Mouse (Mus musculus): ENCODE data around the gene Ndn. TPM values are rescaled to one million over a fixed set of nuclear protein-coding genes. Genes with fewer than 3 reads are reported as not detected.
A peak's percentile ranks its signal among the peaks of the same experiment; 100 is the strongest.

The Ndn gene
- polyA plus RNA-seq (2012; rRNA removed) = 1.6 and 1.9 TPM in 2 replicates

GRCm38 (mm10) chr7:62346269-62346668 is at the start of gene Ndn:
Gene Ndn (plus strand): TSS chr7:62346569.
- Histone ChIP-seq H3K27me3 (ENCODE audit: control insufficient read depth, insufficient read depth, low read length) (no peaks in the 10 kb centered on the region), H3K4me3 (ENCODE audit: control insufficient read depth, insufficient read depth, low read length) (no peak within 1 kb of the TSS), H3K27ac (ENCODE audit: control insufficient read depth, insufficient read depth, low read length) (no peak within 1 kb of the TSS), H3K4me1 (replicated peaks; ENCODE audit: control insufficient read depth, insufficient read depth, low read length) (no peaks in the 10 kb centered on the region), H3K36me3 (ENCODE audit: control insufficient read depth, insufficient read depth, low read length) (no peaks in the 10 kb centered on the region)
- TF ChIP-seq CTCF (IDR thresholded peaks at IDR 0.05; ENCODE audit: borderline replicate concordance, control insufficient read depth, extremely low read depth, insufficient read depth, low read length, poor library complexity) (no peak), POLR2A (IDR thresholded peaks at IDR 0.05; ENCODE audit: control insufficient read depth, extremely low read depth, insufficient read depth, low read length, poor library complexity) (no peak)
- DNase-seq = no peak
- 63% methylated on average over 1 of the region's 1 CpGs for WGBS

GRCm38 (mm10) chr7:62302451-62302850 is 43.9 kb upstream of the Ndn start:
- no peak overlapping the region for H3K27ac ChIP-seq (ENCODE audit: control insufficient read depth, insufficient read depth, low read length)
- 97% methylated on average over 3 of the region's 3 CpGs for WGBS
- no peak overlapping the region for H3K4me3 ChIP-seq (ENCODE audit: control insufficient read depth, insufficient read depth, low read length)
- TF ChIP-seq POLR2A (IDR thresholded peaks at IDR 0.05; ENCODE audit: control insufficient read depth, extremely low read depth, insufficient read depth, low read length, poor library complexity) (no peak), CTCF (IDR thresholded peaks at IDR 0.05; ENCODE audit: borderline replicate concordance, control insufficient read depth, extremely low read depth, insufficient read depth, low read length, poor library complexity) (no peak)
- no peaks in the 10 kb centered on the region for H3K4me1 ChIP-seq (replicated peaks; ENCODE audit: control insufficient read depth, insufficient read depth, low read length)
- DNase-seq = no peak
- H3K27me3 ChIP-seq (ENCODE audit: control insufficient read depth, insufficient read depth, low read length) = no peaks in the 10 kb centered on the region
- H3K36me3 ChIP-seq (ENCODE audit: control insufficient read depth, insufficient read depth, low read length) = no peaks in the 10 kb centered on the region

GRCm38 (mm10) chr7:62306896-62307614 is 39.3 kb upstream of the Ndn start:
- H3K4me3 ChIP-seq (ENCODE audit: control insufficient read depth, insufficient read depth, low read length) = no peak overlapping the region
- no peaks in the 10 kb centered on the region for H3K4me1 ChIP-seq (replicated peaks; ENCODE audit: control insufficient read depth, insufficient read depth, low read length)
- DNase-seq = no peak
- TF ChIP-seq POLR2A (IDR thresholded peaks at IDR 0.05; ENCODE audit: control insufficient read depth, extremely low read depth, insufficient read depth, low read length, poor library complexity) (no peak), CTCF (IDR thresholded peaks at IDR 0.05; ENCODE audit: borderline replicate concordance, control insufficient read depth, extremely low read depth, insufficient read depth, low read length, poor library complexity) (no peak)
- no peaks in the 10 kb centered on the region for H3K27me3 ChIP-seq (ENCODE audit: control insufficient read depth, insufficient read depth, low read length)
- WGBS = 68% methylated on average over 6 of the region's 6 CpGs
- H3K36me3 ChIP-seq (ENCODE audit: control insufficient read depth, insufficient read depth, low read length) = no peaks in the 10 kb centered on the region
- no peak overlapping the region for H3K27ac ChIP-seq (ENCODE audit: control insufficient read depth, insufficient read depth, low read length)

- WGBS = 75% methylated on average over 5 of the region's 5 CpGs
- no peak overlapping the region for H3K4me3 ChIP-seq (ENCODE audit: control insufficient read depth, insufficient read depth, low read length)
- no peak overlapping the region for H3K27ac ChIP-seq (ENCODE audit: control insufficient read depth, insufficient read depth, low read length)
- TF ChIP-seq CTCF (IDR thresholded peaks at IDR 0.05; ENCODE audit: borderline replicate concordance, control insufficient read depth, extremely low read depth, insufficient read depth, low read length, poor library complexity) = no peak
- no peak for TF ChIP-seq POLR2A (IDR thresholded peaks at IDR 0.05; ENCODE audit: control insufficient read depth, extremely low read depth, insufficient read depth, low read length, poor library complexity)
- DNase-seq = no peak
- no peaks in the 10 kb centered on the region for H3K27me3 ChIP-seq (ENCODE audit: control insufficient read depth, insufficient read depth, low read length)
- H3K4me1 ChIP-seq (replicated peaks; ENCODE audit: control insufficient read depth, insufficient read depth, low read length) = no peaks in the 10 kb centered on the region
- no peaks in the 10 kb centered on the region for H3K36me3 ChIP-seq (ENCODE audit: control insufficient read depth, insufficient read depth, low read length)
Observed at GRCm38 (mm10) chr7:62316793-62317192, 29.6 kb upstream of the Ndn start.

- TF ChIP-seq POLR2A (IDR thresholded peaks at IDR 0.05; ENCODE audit: control insufficient read depth, extremely low read depth, insufficient read depth, low read length, poor library complexity) = no peak
- TF ChIP-seq CTCF (IDR thresholded peaks at IDR 0.05; ENCODE audit: borderline replicate concordance, control insufficient read depth, extremely low read depth, insufficient read depth, low read length, poor library complexity) = no peak
- H3K4me3 ChIP-seq (ENCODE audit: control insufficient read depth, insufficient read depth, low read length) = no peak overlapping the region
- H3K27ac ChIP-seq (ENCODE audit: control insufficient read depth, insufficient read depth, low read length) = no peak overlapping the region
- no peaks in the 10 kb centered on the region for H3K4me1 ChIP-seq (replicated peaks; ENCODE audit: control insufficient read depth, insufficient read depth, low read length)
- no peak for DNase-seq
- no peaks in the 10 kb centered on the region for H3K27me3 ChIP-seq (ENCODE audit: control insufficient read depth, insufficient read depth, low read length)
- H3K36me3 ChIP-seq (ENCODE audit: control insufficient read depth, insufficient read depth, low read length) = no peaks in the 10 kb centered on the region
- 30% methylated on average over 1 of the region's 1 CpGs for WGBS
Observed at GRCm38 (mm10) chr7:62345411-62345810, 958 bp upstream of the Ndn start.

GRCm38 (mm10) chr7:62348106-62348803 is 1.9 kb downstream of the Ndn start:
- H3K4me3 ChIP-seq (ENCODE audit: control insufficient read depth, insufficient read depth, low read length) = no peak overlapping the region
- WGBS = 28% methylated on average over 42 of the region's 42 CpGs
- H3K36me3 ChIP-seq (ENCODE audit: control insufficient read depth, insufficient read depth, low read length) = no peaks in the 10 kb centered on the region
- no peak for TF ChIP-seq CTCF (IDR thresholded peaks at IDR 0.05; ENCODE audit: borderline replicate concordance, control insufficient read depth, extremely low read depth, insufficient read depth, low read length, poor library complexity)
- TF ChIP-seq POLR2A (IDR thresholded peaks at IDR 0.05; ENCODE audit: control insufficient read depth, extremely low read depth, insufficient read depth, low read length, poor library complexity) = no peak
- no peaks in the 10 kb centered on the region for H3K4me1 ChIP-seq (replicated peaks; ENCODE audit: control insufficient read depth, insufficient read depth, low read length)
- no peaks in the 10 kb centered on the region for H3K27me3 ChIP-seq (ENCODE audit: control insufficient read depth, insufficient read depth, low read length)
- H3K27ac ChIP-seq (ENCODE audit: control insufficient read depth, insufficient read depth, low read length) = no peak overlapping the region
- DNase-seq = peak; percentile 2

Measured in thymus, adult 2 months (tissue).